Mouse (Mus musculus): Measurements from ENCODE around the gene Prr22. TPM values are rescaled to one million over a fixed set of nuclear protein-coding genes. Genes with fewer than 3 reads are reported as not detected.

The Prr22 gene
- polyA plus RNA-seq, 1 experiment, result 0.16 TPM

DNA sequence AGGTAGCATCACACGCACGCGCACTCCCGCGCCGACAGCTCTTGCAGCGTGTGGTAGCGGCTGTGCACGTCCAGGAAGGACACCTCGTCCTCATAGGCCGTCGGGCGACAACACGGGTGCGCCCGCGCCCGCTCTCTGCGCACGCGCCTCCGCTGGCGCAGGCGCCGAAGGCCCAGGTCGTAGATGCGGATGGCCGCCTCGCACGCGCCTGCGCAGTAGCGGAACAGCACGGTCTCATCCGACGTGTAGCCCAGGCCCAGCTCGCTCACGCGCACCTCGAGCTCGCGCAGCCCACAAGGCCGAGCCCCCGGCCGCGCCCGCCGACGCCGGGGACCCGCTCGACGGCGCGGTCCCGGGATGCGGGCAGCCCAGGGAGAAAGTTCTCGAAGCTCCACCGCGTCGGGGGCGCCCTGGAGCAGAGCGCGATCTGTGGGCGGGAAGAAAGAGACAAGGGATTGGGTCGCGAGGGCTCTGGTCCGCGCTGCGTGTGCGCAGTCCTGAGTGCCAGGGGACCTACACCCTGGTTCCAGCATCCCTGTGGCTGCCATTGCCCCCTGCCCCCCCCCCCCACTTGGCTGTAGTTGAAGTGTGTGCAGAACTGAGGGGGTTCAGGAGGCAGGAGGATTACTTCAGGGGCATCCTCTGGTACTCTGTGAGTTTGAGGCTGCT lies 18.5 kb upstream of the Prr22 start:
- peaks cover 43% of the 10 kb centered on the region for H3K27me3 ChIP-seq (ENCODE audit: control insufficient read depth, insufficient read depth, insufficient read length)
- TF ChIP-seq MYOD1 (IDR thresholded peaks at IDR 0.05; ENCODE audit: control insufficient read depth in 1 of 3, insufficient read length in 2 of 3, low read depth in 2 of 3) (no peak), E2F4 (IDR thresholded peaks at IDR 0.05; ENCODE audit: insufficient read depth) (no peak), SRF (IDR thresholded peaks at IDR 0.05; ENCODE audit: control insufficient read depth, insufficient read length, low read depth) (no peak), MYOG (IDR thresholded peaks at IDR 0.05; ENCODE audit: control insufficient read depth in 1 of 3, insufficient read depth in 1 of 3, insufficient read length in 2 of 3, low read depth in 2 of 3) (no peak), REST (IDR thresholded peaks at IDR 0.05; ENCODE audit: insufficient read depth, insufficient read length) (no peak), POLR2A (IDR thresholded peaks at IDR 0.05; ENCODE audit: insufficient read length, low read depth) (no peak), POLR2AphosphoS2 (IDR thresholded peaks at IDR 0.05; ENCODE audit: insufficient read length, low read depth) (no peak), CEBPB (IDR thresholded peaks at IDR 0.05; ENCODE audit: insufficient read depth, poor library complexity, severe bottlenecking) (no peak), TCF12 (IDR thresholded peaks at IDR 0.05; ENCODE audit: insufficient read depth, poor library complexity, severe bottlenecking) (no peak)
- H3K79me2 ChIP-seq (ENCODE audit: control insufficient read depth, insufficient read depth), result no peaks in the 10 kb centered on the region
- H3ac ChIP-seq (ENCODE audit: control insufficient read depth, insufficient read length), result no peak overlapping the region
- H3K4me2 ChIP-seq (ENCODE audit: low read depth), result no peak overlapping the region
- H3K4me3 ChIP-seq, result no peak overlapping the region
- H3K36me3 ChIP-seq (ENCODE audit: control insufficient read depth, insufficient read depth), result no peaks in the 10 kb centered on the region

DNA sequence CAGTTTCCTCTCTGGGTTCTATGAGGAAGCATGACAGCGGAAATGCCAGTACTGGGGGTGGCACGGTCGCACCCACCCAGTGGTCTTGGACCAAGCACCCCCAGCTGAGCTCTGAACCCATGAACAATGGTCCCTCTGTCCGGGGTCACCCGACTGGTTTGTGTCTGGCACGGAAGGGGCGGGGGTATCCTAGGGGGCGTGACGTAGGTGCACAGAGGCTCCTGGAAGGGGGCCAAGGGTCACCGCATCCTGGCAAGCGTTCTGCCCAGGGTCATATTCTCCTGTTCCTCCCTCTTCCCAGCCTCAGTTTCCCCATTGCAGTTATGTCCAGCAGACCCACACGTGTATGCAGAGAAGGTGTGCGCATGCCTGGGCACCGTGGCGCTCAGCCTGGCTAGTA lies 16.6 kb upstream of the Prr22 start:
- no peak overlapping the region for H3K4me2 ChIP-seq (ENCODE audit: low read depth)
- H3K27me3 ChIP-seq (ENCODE audit: control insufficient read depth, insufficient read depth, insufficient read length), result peaks cover 54% of the 10 kb centered on the region
- TF ChIP-seq TCF12 (IDR thresholded peaks at IDR 0.05; ENCODE audit: insufficient read depth, poor library complexity, severe bottlenecking) (no peak), REST (IDR thresholded peaks at IDR 0.05; ENCODE audit: insufficient read depth, insufficient read length) (no peak)
- no peak overlapping the region for H3ac ChIP-seq (ENCODE audit: control insufficient read depth, insufficient read length)
- H3K36me3 ChIP-seq (ENCODE audit: control insufficient read depth, insufficient read depth), result no peaks in the 10 kb centered on the region
- H3K4me3 ChIP-seq, result no peak overlapping the region
- H3K79me2 ChIP-seq (ENCODE audit: control insufficient read depth, insufficient read depth), result no peaks in the 10 kb centered on the region

DNA sequence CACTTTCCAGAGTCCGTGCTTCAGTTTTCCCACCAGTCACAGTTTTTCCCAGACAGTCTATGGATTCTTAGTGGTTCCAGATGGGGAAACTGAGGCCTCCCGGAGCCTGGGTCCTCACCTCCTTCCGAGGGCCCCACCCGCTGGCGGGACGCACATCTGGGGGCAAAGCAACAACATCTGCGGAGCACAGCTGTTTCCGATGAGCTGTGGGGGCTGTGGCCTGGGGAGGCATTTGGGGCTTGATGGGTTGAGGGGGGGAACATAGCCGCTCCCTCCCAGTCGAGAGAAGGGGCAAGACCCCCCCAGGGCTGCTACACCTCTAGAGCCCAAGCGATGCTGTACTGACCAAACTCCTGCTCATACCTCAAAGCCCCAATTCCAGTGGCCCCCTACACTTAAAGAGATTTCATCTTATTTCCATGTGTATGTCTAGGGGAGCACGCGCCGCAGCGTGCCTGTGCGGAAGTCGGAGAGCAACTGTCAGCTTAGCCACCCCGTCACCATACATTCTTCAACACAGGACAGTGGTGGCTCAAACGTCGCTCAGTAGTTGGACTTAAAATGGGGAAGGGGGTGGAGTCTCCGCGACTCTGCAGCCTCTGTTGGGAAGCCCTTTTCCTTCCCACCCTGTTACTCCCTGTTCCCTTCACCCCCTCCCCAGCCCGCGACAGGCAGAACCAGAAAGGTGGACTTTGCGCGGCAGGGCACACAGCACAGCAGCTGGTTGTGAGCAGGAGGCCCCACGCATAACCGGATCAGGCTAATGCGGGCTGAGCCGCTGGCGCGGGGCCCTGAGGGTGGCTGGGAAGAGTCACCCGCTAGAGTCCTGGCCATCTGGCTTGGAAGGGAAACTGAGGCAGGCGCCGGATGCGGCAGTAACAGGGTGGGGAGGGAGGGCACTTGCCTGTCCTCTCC lies 15.5 kb upstream of the Prr22 start:
- Histone ChIP-seq H3ac (ENCODE audit: control insufficient read depth, insufficient read length) (no peak overlapping the region), H3K36me3 (ENCODE audit: control insufficient read depth, insufficient read depth) (no peaks in the 10 kb centered on the region), H3K4me2 (ENCODE audit: low read depth) (no peak overlapping the region), H3K27me3 (ENCODE audit: control insufficient read depth, insufficient read depth, insufficient read length) (peaks cover 49% of the 10 kb centered on the region), H3K4me3 (no peak overlapping the region), H3K79me2 (ENCODE audit: control insufficient read depth, insufficient read depth) (no peaks in the 10 kb centered on the region)
- TF ChIP-seq POLR2A (IDR thresholded peaks at IDR 0.05; ENCODE audit: insufficient read length, low read depth) (no peak), TCF3 (IDR thresholded peaks at IDR 0.05; ENCODE audit: insufficient read length, low read depth) (no peak), E2F4 (IDR thresholded peaks at IDR 0.05; ENCODE audit: insufficient read depth) (no peak), MYOG (IDR thresholded peaks at IDR 0.05; ENCODE audit: control insufficient read depth in 1 of 3, insufficient read depth in 1 of 3, insufficient read length in 2 of 3, low read depth in 2 of 3) (no peak), TCF12 (IDR thresholded peaks at IDR 0.05; ENCODE audit: insufficient read depth, poor library complexity, severe bottlenecking) (no peak), MAX (IDR thresholded peaks at IDR 0.05; ENCODE audit: low read depth) (no peak), CEBPB (IDR thresholded peaks at IDR 0.05; ENCODE audit: insufficient read depth, poor library complexity, severe bottlenecking) (no peak), MYOD1 (IDR thresholded peaks at IDR 0.05; ENCODE audit: control insufficient read depth in 1 of 3, insufficient read length in 2 of 3, low read depth in 2 of 3) (no peak), SRF (IDR thresholded peaks at IDR 0.05; ENCODE audit: control insufficient read depth, insufficient read length, low read depth) (no peak), POLR2AphosphoS2 (IDR thresholded peaks at IDR 0.05; ENCODE audit: insufficient read length, low read depth) (no peak), REST (IDR thresholded peaks at IDR 0.05; ENCODE audit: insufficient read depth, insufficient read length) (no peak), USF1 (IDR thresholded peaks at IDR 0.05; ENCODE audit: low read depth) (no peak)

DNA sequence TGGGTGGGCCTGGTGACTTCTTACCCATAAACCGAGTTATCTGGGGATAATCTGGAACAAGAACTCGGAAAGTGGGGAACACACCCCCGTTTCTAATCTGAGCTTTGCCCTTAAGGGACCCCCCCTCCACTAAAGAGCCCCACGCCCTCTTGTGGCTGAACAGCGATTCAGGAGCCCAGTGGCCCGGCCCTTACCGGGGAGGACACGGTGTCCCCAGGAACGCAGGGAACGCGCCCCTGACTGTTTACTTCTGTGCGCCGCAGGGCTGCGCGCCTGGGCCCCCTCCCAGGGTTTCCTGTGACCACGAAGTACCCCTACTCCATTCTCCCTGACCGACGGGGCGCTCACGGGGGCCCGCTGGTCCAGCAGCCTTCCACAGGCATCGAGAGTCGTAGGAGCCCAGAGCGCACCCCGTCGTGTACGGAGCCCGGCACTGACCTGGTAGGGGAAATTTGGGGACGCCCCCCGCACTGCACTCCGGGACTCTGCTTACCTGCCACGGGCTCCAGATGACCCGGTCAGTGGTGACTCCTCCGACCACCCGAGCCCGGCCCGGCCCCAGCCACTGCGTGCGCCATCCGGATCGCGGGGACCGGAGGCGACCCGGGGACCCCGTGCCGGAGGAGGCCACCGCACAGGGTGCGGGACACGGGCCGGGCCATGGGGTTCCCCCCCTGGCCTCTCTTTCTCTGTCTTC lies 13.2 kb upstream of the Prr22 start:
- H3K4me3 ChIP-seq, result no peak overlapping the region
- H3K27me3 ChIP-seq (ENCODE audit: control insufficient read depth, insufficient read depth, insufficient read length), result peaks cover 44% of the 10 kb centered on the region
- peak overlapping the region; percentile 50 for H3K4me2 ChIP-seq (ENCODE audit: low read depth)
- H3K79me2 ChIP-seq (ENCODE audit: control insufficient read depth, insufficient read depth), result no peaks in the 10 kb centered on the region
- TF ChIP-seq E2F4 (IDR thresholded peaks at IDR 0.05; ENCODE audit: insufficient read depth), result no peak
- TF ChIP-seq SRF (IDR thresholded peaks at IDR 0.05; ENCODE audit: control insufficient read depth, insufficient read length, low read depth), result no peak
- no peak for TF ChIP-seq MYOG (IDR thresholded peaks at IDR 0.05; ENCODE audit: control insufficient read depth in 1 of 3, insufficient read depth in 1 of 3, insufficient read length in 2 of 3, low read depth in 2 of 3)
- TF ChIP-seq MYOD1 (IDR thresholded peaks at IDR 0.05; ENCODE audit: control insufficient read depth in 1 of 3, insufficient read length in 2 of 3, low read depth in 2 of 3), result no peak
- no peak for TF ChIP-seq MAX (IDR thresholded peaks at IDR 0.05; ENCODE audit: low read depth)
- no peak for TF ChIP-seq POLR2A (IDR thresholded peaks at IDR 0.05; ENCODE audit: insufficient read length, low read depth)
- no peak for TF ChIP-seq POLR2AphosphoS2 (IDR thresholded peaks at IDR 0.05; ENCODE audit: insufficient read length, low read depth)
- no peak for TF ChIP-seq REST (IDR thresholded peaks at IDR 0.05; ENCODE audit: insufficient read depth, insufficient read length)
- TF ChIP-seq CEBPB (IDR thresholded peaks at IDR 0.05; ENCODE audit: insufficient read depth, poor library complexity, severe bottlenecking), result no peak
- no peak for TF ChIP-seq TCF12 (IDR thresholded peaks at IDR 0.05; ENCODE audit: insufficient read depth, poor library complexity, severe bottlenecking)
- TF ChIP-seq TCF3 (IDR thresholded peaks at IDR 0.05; ENCODE audit: insufficient read length, low read depth), result no peak
- H3ac ChIP-seq (ENCODE audit: control insufficient read depth, insufficient read length), result no peak overlapping the region
- no peaks in the 10 kb centered on the region for H3K36me3 ChIP-seq (ENCODE audit: control insufficient read depth, insufficient read depth)
